Mouse (Mus musculus) spleen, adult 10 weeks (tissue): ENCODE measurements around the gene Oxct1. TPM values are rescaled to one million over a fixed set of nuclear protein-coding genes. Genes with fewer than 3 reads are reported as not detected.

Experiments
- polyA plus RNA-seq: library from polyadenylated mRNA; stranded (reverse); fragments of 350-450 nt; fragmentation: Illumina TruSeq; extraction: RNeasy Lipid Tissue Mini Kit (QIAGEN cat#74804); gene quantifications from one replicate; pipeline ENCODE4 v1.2.3, GENCODE M21; 2015; ENCODE audit warnings: low replicate concordance; ENCODE audit not compliant: insufficient read depth

The Oxct1 gene
- 76.3 TPM for polyA plus RNA-seq

GRCm38 (mm10) chr15:4026231-4026773 lies at the start of gene Oxct1:
Gene Oxct1 (plus strand): TSS chr15:4026383.

GRCm38 (mm10) chr15:3979061-3979848 lies 46.9 kb upstream of the Oxct1 start, which contains the start of gene Fbxo4:
Gene Fbxo4 (minus strand): TSS chr15:3979573.

GRCm38 (mm10) chr15:3995448-3996266 lies 30.5 kb upstream of the Oxct1 start, which contains the start of gene AW549877:
Gene AW549877 (minus strand): TSS chr15:3995744.

Other genes with a start within 250 kb of the Oxct1 start
- gene Fbxo4, start 46.8 kb upstream of the Oxct1 start, polyA plus RNA-seq, result 25.5 TPM
- 109 TPM for gene AW549877, start 30.6 kb upstream of the Oxct1 start, polyA plus RNA-seq